Mouse (Mus musculus): ENCODE data around the gene Gm44790.

The Gm44790 gene

GRCm38 (mm10) chr6:86391326-86391725 is 35.1 kb upstream of the Gm44790 start:
- H3K4me3 ChIP-seq (replicated peaks; ENCODE audit: low read length) = 0 out of 2 replicates have a peak overlapping the region, but pooled peaks have one; percentile 13
- H3K36me3 ChIP-seq (ENCODE audit: insufficient read depth, low read length) = peaks cover 74% of the 10 kb centered on the region
- H3K4me1 ChIP-seq (replicated peaks; ENCODE audit: low read depth, low read length) = peaks cover 26% of the 10 kb centered on the region
- TF ChIP-seq POU5F1 (IDR thresholded peaks at IDR 0.05; ENCODE audit: borderline replicate concordance, low read length) = no peak
- no peak for TF ChIP-seq CTCF (conservative IDR thresholded peaks at IDR 0.05; ENCODE audit: low read length)
- H3K9me3 ChIP-seq (ENCODE audit: low read length) = no peaks in the 10 kb centered on the region
- no peaks in the 10 kb centered on the region for H3K27me3 ChIP-seq (ENCODE audit: insufficient read depth, low read length)

- no peak; the same call in 1 of the 2 replicates for TF ChIP-seq CTCF (conservative IDR thresholded peaks at IDR 0.05; ENCODE audit: low read length)
- TF ChIP-seq NANOG (IDR thresholded peaks at IDR 0.05; ENCODE audit: borderline replicate concordance, low read length) = no peak
- no peak for TF ChIP-seq POU5F1 (IDR thresholded peaks at IDR 0.05; ENCODE audit: borderline replicate concordance, low read length)
- no peaks in the 10 kb centered on the region for H3K9me3 ChIP-seq (ENCODE audit: low read length)
- H3K4me1 ChIP-seq (replicated peaks; ENCODE audit: low read depth, low read length) = peaks cover 36% of the 10 kb centered on the region
- peaks cover 57% of the 10 kb centered on the region for H3K36me3 ChIP-seq (ENCODE audit: insufficient read depth, low read length)
- H3K4me3 ChIP-seq (replicated peaks; ENCODE audit: low read length) = no peak overlapping the region
- peaks cover 6% of the 10 kb centered on the region for H3K27me3 ChIP-seq (ENCODE audit: insufficient read depth, low read length)
Observed at GRCm38 (mm10) chr6:86393187-86393586, 33.3 kb upstream of the Gm44790 start.

GRCm38 (mm10) chr6:86394078-86394720 is 32.3 kb upstream of the Gm44790 start:
- Histone ChIP-seq H3K27me3 (ENCODE audit: insufficient read depth, low read length) (peaks cover 17% of the 10 kb centered on the region), H3K4me3 (replicated peaks; ENCODE audit: low read length) (no peak overlapping the region), H3K36me3 (ENCODE audit: insufficient read depth, low read length) (peaks cover 47% of the 10 kb centered on the region), H3K9me3 (ENCODE audit: low read length) (no peaks in the 10 kb centered on the region), H3K4me1 (replicated peaks; ENCODE audit: low read depth, low read length) (peaks cover 28% of the 10 kb centered on the region)
- TF ChIP-seq CTCF (conservative IDR thresholded peaks at IDR 0.05; ENCODE audit: low read length) (no peak), POU5F1 (IDR thresholded peaks at IDR 0.05; ENCODE audit: borderline replicate concordance, low read length) (no peak), NANOG (IDR thresholded peaks at IDR 0.05; ENCODE audit: borderline replicate concordance, low read length) (no peak)

- H3K9me3 ChIP-seq (ENCODE audit: low read length) = no peaks in the 10 kb centered on the region
- TF ChIP-seq NANOG (IDR thresholded peaks at IDR 0.05; ENCODE audit: borderline replicate concordance, low read length) (no peak), CTCF (conservative IDR thresholded peaks at IDR 0.05; ENCODE audit: low read length) (no peak), POU5F1 (IDR thresholded peaks at IDR 0.05; ENCODE audit: borderline replicate concordance, low read length) (no peak)
- H3K36me3 ChIP-seq (ENCODE audit: insufficient read depth, low read length) = peaks cover 39% of the 10 kb centered on the region
- H3K4me1 ChIP-seq (replicated peaks; ENCODE audit: low read depth, low read length) = peaks cover 28% of the 10 kb centered on the region
- peaks cover 19% of the 10 kb centered on the region for H3K27me3 ChIP-seq (ENCODE audit: insufficient read depth, low read length)
- H3K4me3 ChIP-seq (replicated peaks; ENCODE audit: low read length) = no peak overlapping the region
Observed at GRCm38 (mm10) chr6:86395021-86395420, 31.4 kb upstream of the Gm44790 start.

GRCm38 (mm10) chr6:86395969-86396368 is 30.5 kb upstream of the Gm44790 start:
- Histone ChIP-seq H3K27me3 (ENCODE audit: insufficient read depth, low read length) (peaks cover 22% of the 10 kb centered on the region), H3K9me3 (ENCODE audit: low read length) (no peaks in the 10 kb centered on the region), H3K4me1 (replicated peaks; ENCODE audit: low read depth, low read length) (peaks cover 31% of the 10 kb centered on the region), H3K36me3 (ENCODE audit: insufficient read depth, low read length) (peaks cover 30% of the 10 kb centered on the region), H3K4me3 (replicated peaks; ENCODE audit: low read length) (peak overlapping the region; percentile 99)
- TF ChIP-seq CTCF (conservative IDR thresholded peaks at IDR 0.05; ENCODE audit: low read length) = no peak
- TF ChIP-seq NANOG (IDR thresholded peaks at IDR 0.05; ENCODE audit: borderline replicate concordance, low read length) = no peak
- TF ChIP-seq POU5F1 (IDR thresholded peaks at IDR 0.05; ENCODE audit: borderline replicate concordance, low read length) = no peak

- H3K4me1 ChIP-seq (replicated peaks; ENCODE audit: low read depth, low read length) = peaks cover 32% of the 10 kb centered on the region
- no peak for TF ChIP-seq CTCF (conservative IDR thresholded peaks at IDR 0.05; ENCODE audit: low read length)
- TF ChIP-seq POU5F1 (IDR thresholded peaks at IDR 0.05; ENCODE audit: borderline replicate concordance, low read length) = no peak
- no peak for TF ChIP-seq NANOG (IDR thresholded peaks at IDR 0.05; ENCODE audit: borderline replicate concordance, low read length)
- peaks cover 22% of the 10 kb centered on the region for H3K36me3 ChIP-seq (ENCODE audit: insufficient read depth, low read length)
- peaks cover 22% of the 10 kb centered on the region for H3K27me3 ChIP-seq (ENCODE audit: insufficient read depth, low read length)
- H3K4me3 ChIP-seq (replicated peaks; ENCODE audit: low read length) = peak within 1 kb of the TSS; percentile 99
- H3K9me3 ChIP-seq (ENCODE audit: low read length) = no peaks in the 10 kb centered on the region
Observed at GRCm38 (mm10) chr6:86396581-86397256, 29.7 kb upstream of the Gm44790 start, which contains the start of gene Pcyox1. Pcyox1 (minus strand) TSS chr6:86397154.

GRCm38 (mm10) chr6:86397257-86397980 is 29.0 kb upstream of the Gm44790 start:
- H3K36me3 ChIP-seq (ENCODE audit: insufficient read depth, low read length) = peaks cover 15% of the 10 kb centered on the region
- no peaks in the 10 kb centered on the region for H3K9me3 ChIP-seq (ENCODE audit: low read length)
- TF ChIP-seq CTCF (conservative IDR thresholded peaks at IDR 0.05; ENCODE audit: low read length) (no peak), NANOG (IDR thresholded peaks at IDR 0.05; ENCODE audit: borderline replicate concordance, low read length) (no peak), POU5F1 (IDR thresholded peaks at IDR 0.05; ENCODE audit: borderline replicate concordance, low read length) (no peak)
- H3K4me1 ChIP-seq (replicated peaks; ENCODE audit: low read depth, low read length) = peaks cover 32% of the 10 kb centered on the region
- H3K27me3 ChIP-seq (ENCODE audit: insufficient read depth, low read length) = peaks cover 22% of the 10 kb centered on the region
- peak overlapping the region; percentile 99 for H3K4me3 ChIP-seq (replicated peaks; ENCODE audit: low read length)

- TF ChIP-seq CTCF (conservative IDR thresholded peaks at IDR 0.05; ENCODE audit: low read length) = no peak
- Histone ChIP-seq H3K4me3 (replicated peaks; ENCODE audit: low read length) (no peak overlapping the region), H3K36me3 (ENCODE audit: insufficient read depth, low read length) (peaks cover 4% of the 10 kb centered on the region; the same call in 1 of the 2 replicates), H3K9me3 (ENCODE audit: low read length) (no peaks in the 10 kb centered on the region), H3K4me1 (replicated peaks; ENCODE audit: low read depth, low read length) (peaks cover 41% of the 10 kb centered on the region), H3K27me3 (ENCODE audit: insufficient read depth, low read length) (peaks cover 22% of the 10 kb centered on the region)
Observed at GRCm38 (mm10) chr6:86398986-86399385, 27.5 kb upstream of the Gm44790 start.

Measured in E14TG2a.4 (cell line).